Mouse (Mus musculus): ENCODE results near the gene Fignl1.

The Fignl1 gene

DNA sequence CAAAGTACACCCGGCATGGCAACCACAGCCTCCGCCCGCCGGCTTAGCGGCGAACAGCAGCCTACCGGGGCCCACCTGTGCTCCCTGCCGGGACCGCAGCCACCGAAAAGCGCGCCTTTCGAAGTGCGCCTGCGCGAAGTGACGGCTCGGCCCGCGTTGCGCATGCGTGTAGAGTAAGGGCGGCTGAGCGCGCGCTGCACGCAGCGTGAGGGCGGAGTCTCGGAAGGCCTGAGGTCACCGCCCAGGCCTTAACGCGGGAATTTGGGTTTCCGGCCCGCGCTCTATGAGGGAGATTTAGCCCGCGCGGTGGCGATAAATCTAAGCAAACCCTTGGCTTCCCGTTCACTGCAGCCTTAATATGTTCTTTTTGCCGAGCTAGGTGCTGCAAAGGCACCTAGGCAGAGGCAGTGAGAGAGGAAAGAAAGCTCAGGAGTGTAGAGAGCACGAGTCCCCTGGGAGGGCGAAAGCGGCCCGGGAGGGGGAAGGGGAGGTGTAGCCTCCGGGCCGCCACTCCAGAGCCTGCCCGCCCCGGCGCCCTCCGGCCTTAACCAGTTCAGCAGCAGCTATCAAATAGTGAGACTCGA, at the start of gene Fignl1:
TSS of gene Fignl1 (minus strand) at position 143 of the 584 bp plus-strand sequence.
- peak; percentile 97 to 98 for DNase-seq

DNA sequence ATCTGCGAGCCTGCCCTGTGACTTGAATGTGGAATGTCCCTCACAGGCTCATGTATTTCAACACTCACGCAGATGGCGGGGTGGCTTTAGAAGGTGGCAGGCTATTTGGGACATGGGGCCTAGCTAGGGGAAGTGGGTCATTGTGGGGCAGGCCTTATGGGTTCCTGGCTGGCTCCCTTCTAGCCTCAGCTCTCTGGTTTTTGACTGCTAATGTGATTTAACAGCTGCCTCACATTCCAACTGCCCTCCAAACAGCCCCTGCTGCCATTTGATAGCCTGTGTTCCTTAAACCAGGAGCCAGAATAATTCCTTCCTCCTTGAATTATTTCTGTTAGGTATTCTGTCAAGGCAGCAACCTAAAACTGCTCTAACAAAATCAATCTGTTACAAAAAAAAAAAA, 48.2 kb upstream of the Fignl1 start:
- no peak for DNase-seq

DNA sequence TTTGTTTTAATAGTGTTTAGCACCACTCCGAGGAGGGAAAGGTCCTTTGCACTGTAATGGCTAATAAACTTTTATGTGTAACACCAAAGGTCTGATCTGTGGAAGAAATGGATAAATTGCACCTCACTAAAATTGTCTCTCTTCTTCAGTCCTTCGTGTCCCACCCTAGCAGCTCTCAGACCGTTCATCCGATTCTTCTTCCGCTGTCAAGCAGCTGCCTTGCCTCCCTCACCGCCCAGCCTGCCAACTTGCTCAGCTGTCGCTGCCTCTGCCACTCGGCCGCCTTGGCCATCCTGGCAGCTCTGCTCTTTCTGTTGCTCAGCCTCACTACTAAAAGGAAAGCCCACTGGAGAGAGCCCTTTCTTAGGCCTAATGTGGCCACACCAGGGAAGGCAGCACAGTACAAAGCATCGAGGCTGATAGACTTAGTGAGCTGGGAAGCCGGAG, 46.9 kb upstream of the Fignl1 start:
- DNase-seq = peak in 1 of 2 experiments; percentile 56

- DNase-seq = no peak
Observed at GRCm38 (mm10) chr11:11855061-11855672, 46.4 kb upstream of the Fignl1 start.

DNA sequence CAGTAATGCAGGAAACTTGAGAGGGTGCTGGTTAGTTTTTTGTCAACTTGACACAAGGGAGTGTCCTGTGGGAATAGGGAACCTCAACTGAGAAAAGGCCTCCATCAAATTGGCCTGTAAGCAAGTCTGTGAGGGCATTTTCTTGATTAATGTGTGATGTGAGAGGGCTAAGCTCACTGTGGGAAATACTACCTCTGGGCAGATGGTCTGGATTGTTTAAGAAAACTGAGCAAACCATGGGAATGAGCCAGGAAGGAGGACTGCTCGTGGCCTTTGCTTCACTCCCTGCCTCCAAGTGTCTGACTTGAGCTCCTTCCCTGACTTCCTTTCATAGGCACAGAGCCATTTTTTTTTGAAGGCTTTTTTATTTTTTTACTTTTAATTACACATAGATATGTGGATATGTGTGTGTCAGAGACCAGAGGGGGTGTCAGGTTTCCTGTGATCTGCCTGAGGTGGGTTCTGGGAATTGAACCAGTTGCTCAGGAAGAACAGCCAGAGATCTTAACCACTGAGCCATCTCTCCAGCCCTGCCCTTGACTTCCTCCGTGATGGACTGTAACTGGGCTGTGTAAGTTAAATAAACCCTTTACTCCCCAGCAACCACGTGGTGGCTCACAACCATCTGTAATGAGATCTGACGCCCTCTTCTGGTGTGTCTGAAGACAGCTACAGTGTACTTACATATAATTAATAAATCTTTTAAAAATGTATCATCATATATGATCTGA, 45.1 kb upstream of the Fignl1 start:
- no peak for DNase-seq

DNA sequence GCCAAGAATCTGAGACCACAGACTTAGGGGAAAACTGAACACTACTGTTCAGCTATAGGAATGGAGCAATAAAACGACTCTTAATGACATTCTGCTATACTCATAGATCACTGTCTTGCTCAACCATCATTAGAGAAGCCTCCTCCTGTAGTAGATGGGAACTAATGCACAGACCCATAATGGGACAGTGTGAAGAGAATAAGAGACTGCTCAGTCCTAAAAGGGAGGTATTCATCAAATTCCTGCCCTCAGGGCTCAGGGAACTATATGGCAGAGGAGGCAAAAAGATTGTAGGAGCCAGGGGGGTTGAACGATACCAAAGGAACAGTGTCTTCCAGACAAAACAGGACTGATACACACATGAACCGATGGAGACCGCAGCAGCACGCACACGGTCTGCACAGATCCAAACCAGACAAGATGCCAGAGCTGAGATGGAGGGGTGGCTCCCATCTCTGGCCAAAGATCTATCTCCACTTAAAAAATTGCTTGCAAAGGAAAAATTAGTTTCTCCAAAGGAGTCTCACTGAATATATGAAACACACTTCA, 43.3 kb upstream of the Fignl1 start:
- DNase-seq = no peak

GRCm38 (mm10) chr11:11850476-11851267, 41.9 kb upstream of the Fignl1 start:
- DNase-seq = no peak

- DNase-seq = no peak
Observed at GRCm38 (mm10) chr11:11849513-11850311, 41.0 kb upstream of the Fignl1 start.

- DNase-seq = peak in 1 of 2 experiments; percentile 30
Observed at GRCm38 (mm10) chr11:11848467-11848866, 39.7 kb upstream of the Fignl1 start.

DNA sequence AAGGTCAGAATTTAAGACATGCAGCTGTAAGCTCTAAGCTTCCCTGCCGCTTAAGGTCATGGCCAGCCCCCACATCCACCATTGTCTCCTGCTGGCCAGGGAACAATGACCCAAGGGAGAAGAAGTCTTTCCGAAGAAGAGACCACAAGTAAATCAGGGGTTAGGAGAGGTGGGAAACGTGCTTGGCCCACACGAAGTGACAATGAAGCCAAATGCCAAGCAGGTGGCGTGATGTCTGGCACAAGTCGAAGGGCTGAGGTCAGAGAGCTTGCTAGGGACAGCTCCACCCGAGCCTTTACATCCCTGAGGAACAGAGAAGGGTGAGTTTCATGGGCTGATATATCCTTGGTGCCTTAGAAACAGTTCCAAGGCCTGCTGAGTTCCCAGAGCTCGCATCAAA, 36.3 kb upstream of the Fignl1 start:
- DNase-seq = no peak

DNA sequence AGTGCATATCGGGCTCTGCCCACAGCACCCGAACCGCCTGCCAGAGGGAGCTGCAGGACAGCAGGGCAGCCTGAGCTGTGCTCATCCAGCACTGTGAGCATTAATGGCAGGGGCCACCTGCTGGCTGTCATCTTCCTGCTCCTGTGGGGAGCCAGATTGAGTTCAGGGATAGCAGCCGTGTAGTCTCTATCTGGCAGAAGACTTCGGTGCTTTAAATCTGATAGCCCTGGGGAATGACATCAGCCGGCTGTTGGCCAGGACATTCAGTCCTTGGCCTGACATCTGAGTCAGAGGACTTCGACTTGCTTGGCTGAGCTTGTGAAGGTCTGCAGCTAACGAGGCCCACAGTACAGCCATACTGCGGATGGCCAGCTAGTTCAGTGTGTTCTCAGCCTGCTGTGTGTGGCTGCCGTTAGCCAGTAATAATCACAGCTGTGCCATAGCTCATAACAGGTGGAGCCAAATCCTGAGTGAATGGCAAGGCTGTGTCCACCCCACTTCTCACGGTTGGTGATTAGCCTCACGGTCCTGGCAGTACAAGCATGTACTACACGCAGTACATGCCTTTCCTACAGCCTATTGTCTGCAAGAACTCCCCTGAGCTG, 35.7 kb upstream of the Fignl1 start:
- DNase-seq = peak; percentile 64 to 87

DNA sequence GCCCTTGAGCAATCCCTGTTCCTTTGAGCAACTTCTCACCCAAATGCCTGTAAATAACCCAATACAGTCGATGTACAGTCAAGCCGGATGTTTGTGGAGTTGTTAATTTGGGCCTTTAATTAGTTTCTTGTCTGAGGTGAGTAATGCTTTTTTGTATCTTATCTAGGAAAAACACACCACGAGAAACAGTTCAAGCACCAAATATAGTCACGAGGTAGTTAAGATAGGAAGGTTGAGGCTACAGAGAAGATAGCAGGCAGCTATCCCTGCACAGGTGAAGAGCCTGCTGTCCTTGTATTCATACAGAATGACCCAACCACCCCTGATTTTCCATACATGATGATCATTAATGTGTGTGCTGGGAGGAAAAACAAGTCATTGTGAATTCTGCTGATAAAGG, 32.8 kb upstream of the Fignl1 start:
- no peak for DNase-seq

DNA sequence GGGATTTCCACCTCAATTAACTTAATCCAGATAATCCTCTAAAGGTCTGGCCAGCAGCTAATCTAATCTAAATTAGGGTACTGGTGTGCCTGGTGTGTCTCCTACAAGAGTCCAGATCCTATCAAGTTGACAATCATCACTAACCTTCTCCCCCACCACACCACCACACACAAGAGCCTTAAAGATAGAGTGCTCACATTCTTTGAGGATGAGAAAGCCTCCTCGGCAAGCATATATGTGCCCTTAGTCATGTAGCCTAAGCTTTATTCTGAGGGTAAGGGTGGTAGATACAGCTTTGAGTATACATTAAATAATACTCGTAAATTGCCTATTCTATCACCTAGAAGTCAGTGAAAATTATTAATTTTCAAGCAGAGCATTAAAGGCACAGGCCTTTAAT, 32.0 kb upstream of the Fignl1 start:
- no peak for DNase-seq

DNA sequence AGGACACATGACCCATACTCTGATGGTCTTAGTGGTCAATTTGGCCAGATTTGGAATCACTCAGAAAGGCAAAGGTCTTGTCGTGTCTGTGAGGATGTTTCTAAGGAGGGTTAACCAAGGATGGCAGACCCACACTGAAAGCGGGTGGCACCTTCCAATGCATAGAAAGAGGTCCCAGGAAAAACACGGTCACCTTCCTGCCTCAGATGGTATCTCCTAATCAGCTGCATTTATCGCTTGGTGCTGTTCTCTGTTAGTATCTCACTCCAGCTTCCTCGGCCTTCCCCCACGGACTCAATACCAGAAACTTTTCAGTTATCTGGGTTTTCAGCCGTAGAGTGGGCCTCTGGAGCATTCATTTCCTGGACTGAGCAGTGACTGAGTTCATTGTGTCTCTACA, 31.1 kb upstream of the Fignl1 start:
- DNase-seq = no peak

DNA sequence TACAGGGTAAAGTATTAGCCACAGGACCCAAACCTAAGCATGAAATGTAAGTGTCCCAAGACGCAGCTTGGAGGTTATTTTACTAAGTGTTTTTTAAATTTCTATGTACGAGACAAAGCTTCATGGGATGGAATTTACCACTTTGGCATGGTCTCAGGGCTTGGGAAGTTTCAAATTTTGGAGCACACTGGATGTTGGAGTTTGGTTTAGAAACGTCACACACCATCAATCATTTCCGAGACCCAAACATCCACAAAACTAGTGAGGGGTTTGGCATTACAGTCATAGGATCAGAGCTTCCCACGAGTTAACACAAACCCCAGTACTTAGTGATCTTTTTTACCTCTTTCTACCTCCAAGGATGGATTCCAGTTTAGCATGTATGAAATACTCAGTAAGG, 28.6 kb upstream of the Fignl1 start:
- no peak for DNase-seq

GRCm38 (mm10) chr11:11836713-11837370, 28.1 kb upstream of the Fignl1 start:
- peak; percentile 51 to 60 for DNase-seq

DNA sequence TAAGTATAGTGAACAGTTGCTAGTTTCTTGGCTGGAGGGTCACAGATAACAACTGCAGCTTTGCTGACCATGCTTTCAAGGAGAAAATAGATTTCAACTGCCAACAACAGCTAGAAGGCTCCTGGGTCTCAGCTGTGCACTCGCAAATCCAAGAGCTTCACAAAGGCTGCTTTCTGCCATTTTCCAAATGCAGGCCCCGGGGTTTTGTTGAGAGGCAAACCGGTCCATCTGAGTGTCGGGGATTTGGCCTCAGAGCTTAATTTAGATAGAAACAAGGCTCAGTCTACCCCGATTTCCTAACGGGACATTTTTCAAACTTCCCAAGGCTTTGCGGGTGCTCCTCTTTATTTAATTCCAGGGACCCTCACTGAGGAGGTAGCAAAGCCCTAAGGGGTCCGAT, 27.5 kb upstream of the Fignl1 start:
- no peak for DNase-seq

DNA sequence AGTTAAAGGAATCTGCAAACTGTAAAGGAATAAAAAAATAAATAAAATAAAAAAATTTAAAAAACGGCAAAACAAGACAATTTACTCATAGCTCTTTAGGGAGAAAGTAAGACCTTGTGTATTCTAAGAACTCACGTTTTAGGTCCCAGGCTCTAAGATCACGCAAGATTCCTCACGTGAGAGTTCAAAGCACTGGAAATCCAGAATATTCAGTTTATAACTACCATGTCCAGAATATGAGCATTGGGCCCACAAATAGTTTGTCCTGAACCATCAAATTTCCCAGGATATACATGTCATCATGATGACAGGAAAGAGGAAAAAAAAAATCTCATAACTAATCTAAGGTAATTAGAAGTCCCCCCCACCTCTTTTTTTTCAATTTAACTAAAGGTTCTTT, 27.0 kb upstream of the Fignl1 start:
- no peak for DNase-seq

- DNase-seq = no peak
Observed at GRCm38 (mm10) chr11:11835361-11835760, 26.6 kb upstream of the Fignl1 start.

DNA sequence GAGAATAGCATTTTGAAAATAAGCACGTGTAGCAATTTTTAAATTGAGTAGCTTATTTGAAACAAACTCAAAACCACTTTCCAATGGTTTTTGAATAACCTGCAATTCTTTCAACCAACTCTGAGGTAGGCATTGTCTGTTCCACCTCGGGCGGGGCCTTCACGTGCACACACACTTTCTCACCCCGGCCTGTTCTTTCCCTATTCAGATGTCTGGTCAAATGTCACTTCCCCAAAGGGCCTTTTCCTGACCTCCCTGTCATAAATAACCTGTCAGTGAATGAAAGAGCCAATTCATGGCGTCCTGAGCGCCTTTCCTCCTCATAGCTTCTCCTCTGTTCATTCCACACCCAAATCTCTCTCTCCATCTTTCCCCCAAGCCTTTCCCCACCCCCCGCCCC, 24.3 kb upstream of the Fignl1 start:
- DNase-seq = no peak

- DNase-seq = no peak
Observed at GRCm38 (mm10) chr11:11832755-11833084, 24.0 kb upstream of the Fignl1 start.
